Mouse (Mus musculus): ENCODE measurements around the gene Hip1. TPM values are rescaled to one million over a fixed set of nuclear protein-coding genes. Genes with fewer than 3 reads are reported as not detected.

Hip1 gene
- total RNA-seq (2021) = 10 to 100 TPM; 37.9 to 39.2 TPM

DNA sequence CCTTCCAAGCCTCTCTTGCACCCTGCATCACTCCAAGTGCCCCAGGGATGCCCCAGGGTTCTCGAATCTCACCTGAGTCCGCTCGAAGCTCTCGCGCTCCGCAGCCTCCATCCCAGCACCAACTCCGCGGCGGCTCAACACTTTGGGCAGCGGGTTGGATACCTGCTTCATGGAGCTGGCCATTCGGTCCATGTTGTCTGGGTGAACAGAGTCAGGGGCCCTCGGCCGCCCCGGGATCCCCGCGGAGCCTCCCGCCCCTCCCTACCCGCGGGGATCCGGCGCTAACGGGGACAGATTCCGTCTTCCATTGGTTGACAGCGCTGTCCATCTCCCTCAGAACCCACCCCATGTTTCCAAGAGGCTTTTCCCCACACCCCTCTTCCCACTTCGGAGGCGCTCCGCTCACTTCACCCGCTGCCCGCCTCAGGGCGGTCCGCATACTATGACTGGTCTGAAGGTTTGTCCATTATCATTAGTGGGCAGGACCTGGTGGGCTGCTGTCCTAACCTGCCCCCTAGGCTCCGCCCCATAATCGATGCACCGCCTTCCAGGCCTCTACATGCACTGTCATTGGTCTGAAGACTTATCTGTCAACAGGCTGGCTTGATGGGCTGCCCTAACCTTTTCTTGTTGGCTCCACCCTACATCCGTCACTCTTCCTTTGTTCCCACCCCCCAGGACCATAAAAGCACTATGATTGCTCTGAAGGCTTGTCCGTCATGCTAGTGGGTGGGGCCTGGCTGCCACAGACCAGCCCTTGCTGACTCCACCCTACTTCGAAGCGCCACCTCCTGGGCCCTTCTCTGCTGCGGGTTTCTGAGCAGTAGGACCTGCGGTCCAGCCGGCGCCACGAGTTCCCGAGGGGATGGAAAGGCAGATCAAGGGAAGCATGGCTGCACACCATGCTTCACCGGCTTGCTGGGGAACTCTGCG, at the start of gene Hip1:
Gene Hip1 (minus strand): TSS at position 256 of the 933 bp plus-strand sequence.
- peak; percentile 97 to 99 for DNase-seq (ENCODE audit: extremely low spot score in 1 of 2, low spot score in 1 of 2)

DNA sequence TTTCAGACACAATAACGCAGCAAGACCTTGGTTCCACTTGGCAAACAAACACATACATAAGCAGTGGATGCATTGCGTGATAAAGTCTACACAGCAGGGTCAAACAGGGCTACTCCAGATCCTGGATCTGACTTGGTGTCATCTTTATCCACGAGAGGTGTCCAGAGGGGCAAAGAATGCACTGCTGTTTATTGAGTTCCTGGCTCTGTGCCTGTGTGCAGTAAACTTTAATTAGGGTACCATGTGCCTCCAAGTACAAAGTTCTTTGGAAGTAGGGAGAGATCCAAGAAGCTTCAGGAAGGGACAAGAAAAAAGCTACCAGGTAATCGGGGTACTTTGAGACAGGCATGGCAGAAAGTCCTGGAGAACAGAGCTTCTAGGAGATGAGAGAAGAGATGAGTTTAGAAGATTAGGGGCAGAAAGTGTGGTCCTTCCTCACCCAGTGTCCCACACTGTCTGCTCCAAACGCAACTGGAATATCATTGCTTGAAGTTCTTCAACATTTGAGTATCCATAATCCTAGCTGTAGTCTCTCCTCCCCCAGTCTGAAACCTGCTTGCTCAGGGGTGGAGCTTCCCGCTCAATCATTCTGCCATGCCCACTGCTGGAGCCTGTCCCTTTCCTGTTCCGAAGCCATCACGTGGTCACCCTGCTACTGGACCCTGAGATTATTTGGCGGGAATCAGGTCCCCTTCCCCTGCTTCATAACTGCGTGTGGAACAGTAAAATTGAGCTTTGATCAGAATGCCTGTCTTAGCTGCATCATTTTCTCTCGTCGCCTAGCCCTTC, 45.3 kb upstream of the Hip1 start:
- no peak for DNase-seq (ENCODE audit: extremely low spot score in 1 of 2, low spot score in 1 of 2)

DNA sequence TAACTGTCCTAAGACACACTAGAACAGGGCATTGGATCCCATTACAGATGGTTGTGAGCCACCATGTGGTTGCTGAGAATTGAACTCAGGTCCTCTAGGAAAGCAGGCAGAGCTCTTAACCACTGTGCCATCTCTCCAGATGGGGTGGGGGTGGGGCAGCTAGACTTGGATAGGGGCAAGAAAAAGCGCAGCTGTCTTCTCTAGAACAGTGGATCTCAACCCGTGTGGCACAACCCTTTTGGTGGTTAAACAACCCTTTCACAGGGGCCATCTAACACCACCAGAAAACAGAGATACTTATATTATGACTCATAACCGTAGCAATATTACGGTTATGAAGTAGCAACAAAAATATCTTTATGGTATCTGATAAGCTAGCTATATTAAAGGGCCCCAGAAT, 42.8 kb upstream of the Hip1 start:
- no peak for DNase-seq (ENCODE audit: extremely low spot score in 1 of 2, low spot score in 1 of 2)

DNA sequence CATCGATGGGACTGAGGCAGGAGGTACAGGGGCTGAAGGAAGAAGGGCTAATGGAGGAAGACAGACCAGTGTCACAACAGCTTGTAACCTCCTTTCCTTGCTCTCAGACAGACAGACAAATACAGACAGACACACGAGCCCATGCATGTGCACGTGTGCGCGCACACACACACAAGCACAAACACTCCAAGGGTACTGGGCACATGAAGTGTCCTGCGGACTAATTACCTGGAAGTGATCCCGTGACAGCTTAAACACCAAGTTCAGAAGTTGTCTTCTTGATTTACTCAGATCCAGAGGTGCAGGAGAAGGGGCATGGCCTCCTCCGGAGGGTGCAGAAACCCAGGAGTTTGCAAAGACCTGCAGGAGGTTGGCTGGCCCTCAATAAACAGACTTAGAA, 40.8 kb upstream of the Hip1 start:
- DNase-seq (ENCODE audit: extremely low spot score in 1 of 2, low spot score in 1 of 2) = no peak

DNA sequence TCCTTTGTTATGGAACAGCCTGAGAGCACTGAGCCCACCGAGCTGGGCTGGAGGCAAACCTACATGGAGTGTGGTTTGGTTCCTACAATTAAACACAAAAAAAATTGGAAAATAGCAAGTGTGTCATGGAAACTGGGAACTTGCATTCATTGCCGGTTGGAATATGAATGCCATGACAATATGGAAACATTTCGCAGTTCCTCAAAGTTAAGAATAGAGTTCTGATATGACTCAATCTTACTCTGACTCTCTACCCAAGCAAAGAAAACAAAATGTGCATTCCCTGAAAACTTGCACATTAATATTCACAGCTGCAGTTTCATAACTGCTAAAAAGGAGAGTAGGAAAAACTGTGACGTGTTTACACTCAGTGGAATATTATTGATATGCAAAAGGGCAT, 37.4 kb upstream of the Hip1 start:
- DNase-seq (ENCODE audit: extremely low spot score in 1 of 2, low spot score in 1 of 2) = no peak

DNA sequence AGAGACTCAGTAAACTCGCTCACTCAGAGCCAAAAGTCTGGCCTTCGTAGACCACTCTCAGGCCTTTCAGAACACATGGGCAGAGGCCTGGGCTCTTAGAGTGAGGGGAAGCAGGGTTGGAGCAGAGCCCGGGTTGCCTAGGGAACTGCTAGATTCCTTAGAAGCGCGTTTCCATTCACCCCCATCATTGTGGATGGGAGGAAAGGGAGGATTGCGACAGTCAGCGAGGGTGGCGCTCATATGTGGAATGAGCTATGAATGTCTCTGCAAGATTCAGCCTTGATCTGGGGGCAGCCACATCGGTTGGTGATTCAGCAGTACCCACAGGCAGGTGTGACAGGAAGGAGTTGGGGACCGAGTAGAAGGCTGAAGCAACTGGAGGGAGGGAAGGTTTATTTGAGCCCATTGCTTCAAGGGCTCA, 34.4 kb upstream of the Hip1 start:
- peak; percentile 20 to 29 for DNase-seq (ENCODE audit: extremely low spot score in 1 of 2, low spot score in 1 of 2)

DNA sequence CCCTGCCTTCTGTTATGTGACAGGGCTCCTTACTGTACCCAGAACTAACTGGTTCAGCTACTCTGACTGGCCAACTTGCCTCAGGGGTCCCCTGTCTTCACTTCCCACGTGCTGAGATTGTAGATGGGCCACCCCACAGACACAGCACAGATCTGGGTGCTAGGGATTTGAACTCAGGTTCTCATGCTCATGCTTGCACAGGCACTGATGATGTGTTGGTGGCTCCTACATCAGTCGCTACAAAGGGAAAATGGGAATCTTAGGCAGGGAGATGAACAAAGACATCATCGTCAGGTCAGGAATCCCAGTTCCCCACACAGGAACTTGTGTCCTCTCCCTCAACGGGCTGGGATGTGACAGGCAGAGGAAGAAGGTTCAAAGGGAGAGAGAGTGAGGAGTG, 31.1 kb upstream of the Hip1 start:
- no peak for DNase-seq (ENCODE audit: extremely low spot score in 1 of 2, low spot score in 1 of 2)

DNA sequence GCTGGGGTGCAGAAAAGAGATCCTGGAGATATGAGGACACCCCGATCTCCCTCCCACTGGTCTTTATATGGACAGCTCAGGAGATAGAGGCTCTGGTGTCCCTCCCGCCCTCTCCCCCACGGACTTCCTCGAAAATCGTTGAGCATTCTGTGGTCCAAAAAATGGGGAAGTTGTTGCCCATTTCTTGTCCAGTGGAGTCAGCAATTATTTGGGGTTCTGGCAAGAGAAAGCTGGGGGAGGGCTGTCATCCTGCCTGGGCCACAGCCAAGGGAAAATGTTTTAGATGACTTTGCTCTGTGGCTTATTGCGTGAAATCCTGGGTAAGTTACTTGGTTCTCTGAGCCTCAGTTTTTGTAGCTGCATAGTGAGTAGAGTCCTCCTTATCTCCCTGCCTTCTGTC, 28.1 kb upstream of the Hip1 start, which contains the start of gene Ccl24:
Gene Ccl24 (minus strand): TSS at position 44 of the 400 bp plus-strand sequence.
- DNase-seq (ENCODE audit: extremely low spot score in 1 of 2, low spot score in 1 of 2) = no peak

DNA sequence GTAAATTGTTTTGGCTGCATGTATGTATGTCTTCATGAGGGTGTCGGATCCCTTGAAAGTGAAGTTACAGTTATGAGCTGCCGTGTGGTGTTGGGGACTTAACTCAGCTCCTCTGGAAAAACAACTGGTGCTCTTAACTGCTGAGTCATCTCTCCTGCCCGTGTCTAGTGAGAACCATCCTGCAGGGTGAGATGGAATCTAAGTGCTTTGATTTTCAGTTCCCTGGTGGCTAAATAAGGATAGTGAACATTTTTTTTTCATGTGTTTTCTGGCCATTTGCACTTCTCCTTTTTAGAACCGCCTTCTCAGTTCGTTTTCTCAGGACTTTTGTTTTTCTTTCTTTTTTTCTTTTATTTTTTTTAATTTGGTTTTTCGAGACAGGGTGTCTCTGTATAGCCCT, 23.8 kb upstream of the Hip1 start:
- DNase-seq (ENCODE audit: extremely low spot score in 1 of 2, low spot score in 1 of 2) = no peak

DNA sequence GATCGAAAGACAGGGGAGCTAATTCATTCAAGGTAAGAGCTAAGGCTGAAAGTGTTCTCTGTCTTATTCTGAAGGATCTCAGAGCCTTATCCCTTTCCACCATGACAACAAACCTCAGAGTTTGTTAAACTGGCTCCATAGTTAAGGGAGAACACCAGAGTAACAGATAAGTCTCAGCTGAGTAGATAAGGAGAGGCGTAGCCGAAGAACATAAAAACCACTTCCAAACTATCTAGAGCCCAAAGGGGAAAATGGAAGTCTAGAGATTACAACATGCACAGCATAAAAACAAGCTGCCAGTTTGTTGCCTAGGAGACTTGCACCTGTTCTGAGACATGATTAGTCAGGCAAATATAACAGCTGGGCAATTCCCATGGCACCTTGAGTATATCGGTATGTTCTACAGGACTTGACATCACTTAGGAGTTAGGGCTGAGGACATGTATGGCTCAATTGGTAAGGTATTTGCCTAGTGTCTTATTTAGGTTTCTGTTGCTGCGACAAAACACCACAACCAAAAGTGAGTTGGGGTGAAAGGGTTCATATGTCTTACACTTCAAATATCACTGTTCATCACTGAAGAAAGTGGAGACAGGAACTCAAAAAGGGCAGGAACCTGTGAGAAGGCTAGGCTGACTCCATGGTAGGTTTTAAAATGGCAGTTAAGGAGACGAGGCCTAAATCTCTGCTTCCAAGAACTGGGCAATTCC, 22.8 kb upstream of the Hip1 start:
- no peak for DNase-seq (ENCODE audit: extremely low spot score in 1 of 2, low spot score in 1 of 2)

DNA sequence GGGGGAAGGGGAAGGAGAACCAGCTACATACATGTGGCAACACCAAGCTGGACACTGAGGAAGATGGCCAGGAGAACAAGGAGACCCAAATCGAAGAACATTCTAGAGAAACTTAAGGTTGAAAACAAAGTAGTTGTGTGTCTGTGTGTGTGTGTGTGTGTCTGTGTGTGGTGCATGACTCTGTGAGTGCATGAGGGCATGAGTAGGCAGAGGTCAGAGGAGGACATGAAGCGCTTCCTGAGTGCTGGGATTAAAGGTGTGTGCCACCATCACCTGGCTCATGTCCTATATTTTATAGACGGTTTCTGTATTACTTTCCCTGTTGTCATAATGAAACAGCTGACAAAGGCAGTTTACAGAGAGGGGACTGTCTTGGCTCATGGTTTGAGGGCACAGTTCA, 18.5 kb upstream of the Hip1 start, which contains the start of gene Ccl26:
Gene Ccl26 (minus strand): TSS at position 101 of the 400 bp plus-strand sequence.
- no peak for DNase-seq (ENCODE audit: extremely low spot score in 1 of 2, low spot score in 1 of 2)

DNA sequence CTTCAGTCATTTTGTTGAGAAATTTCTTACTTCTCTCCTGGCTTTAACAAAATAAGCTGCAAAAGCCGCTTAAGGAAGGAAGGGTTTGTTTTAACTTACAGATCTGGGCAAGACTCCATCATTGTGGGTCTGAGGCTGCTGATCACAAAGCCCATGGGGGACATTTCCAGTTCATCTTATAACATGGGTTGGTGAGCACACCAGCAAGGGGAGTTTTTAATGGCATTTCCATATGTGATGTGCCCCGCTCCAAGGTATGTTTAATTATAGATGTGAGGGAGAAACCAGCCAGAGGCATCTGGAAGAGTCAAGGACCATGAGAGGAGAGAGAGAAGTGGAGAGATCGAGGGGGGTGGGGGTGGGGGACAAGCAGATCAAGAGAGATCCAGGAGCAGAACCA, 12.8 kb upstream of the Hip1 start:
- no peak for DNase-seq (ENCODE audit: extremely low spot score in 1 of 2, low spot score in 1 of 2)

DNA sequence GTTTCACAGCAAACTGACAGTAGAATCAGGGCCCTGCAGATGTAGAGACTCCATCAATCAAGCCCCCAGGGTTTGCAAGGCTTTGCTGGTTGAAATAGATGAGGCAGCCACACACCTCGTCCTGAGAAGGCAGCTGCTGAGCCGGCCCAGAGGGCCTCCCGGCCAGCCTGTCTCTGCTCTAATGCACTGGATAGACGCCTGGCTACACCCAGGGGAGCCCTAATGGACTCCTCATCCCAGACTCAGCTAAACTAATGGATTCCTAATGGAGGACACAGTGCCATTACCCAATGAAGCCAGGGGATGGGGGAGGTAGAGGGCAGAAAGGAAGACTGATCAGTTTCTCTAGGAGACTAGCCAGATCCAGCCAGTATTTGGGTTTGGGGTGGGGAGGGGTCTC, 12.1 kb upstream of the Hip1 start:
- no peak for DNase-seq (ENCODE audit: extremely low spot score in 1 of 2, low spot score in 1 of 2)

DNA sequence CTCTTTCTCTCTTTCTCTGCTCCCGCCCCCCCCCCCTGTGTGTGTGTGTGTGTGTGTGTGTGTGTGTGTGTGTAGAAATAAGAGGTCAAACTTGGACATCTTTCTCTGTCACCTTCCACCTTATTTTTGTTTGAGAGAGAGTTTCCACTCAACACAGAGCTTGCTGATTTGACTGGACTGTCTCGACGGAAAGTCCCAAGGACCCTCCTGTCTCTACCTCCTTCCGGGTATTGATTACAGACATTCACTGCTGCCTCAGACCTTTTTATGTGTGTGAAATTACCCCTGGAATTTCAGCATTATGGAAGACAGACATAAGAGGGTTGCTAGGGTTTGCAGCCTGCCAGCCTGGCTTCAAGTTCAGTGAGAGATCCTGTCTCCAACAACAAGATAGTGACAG, 11.3 kb upstream of the Hip1 start:
- DNase-seq (ENCODE audit: extremely low spot score in 1 of 2, low spot score in 1 of 2) = no peak

DNA sequence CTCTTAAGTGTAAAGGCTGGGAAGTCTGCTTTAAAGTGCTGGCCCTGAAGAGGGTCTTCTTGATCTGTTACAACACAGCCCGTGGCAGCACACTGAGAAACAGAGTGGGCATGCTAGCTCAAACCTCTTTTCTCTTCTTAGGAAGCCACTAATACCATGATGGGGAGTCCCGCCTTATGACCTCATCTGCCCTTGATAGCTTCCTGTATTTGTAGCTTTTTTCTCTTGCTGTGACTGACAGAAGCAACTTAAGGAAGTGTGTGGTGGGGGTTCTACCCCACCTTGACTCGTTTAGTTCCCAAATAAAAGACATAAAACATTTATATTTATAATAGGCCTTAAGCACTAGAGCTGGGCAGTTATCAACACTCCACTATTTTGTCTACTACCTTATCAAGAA, 6.7 kb upstream of the Hip1 start:
- DNase-seq (ENCODE audit: extremely low spot score in 1 of 2, low spot score in 1 of 2) = no peak

DNA sequence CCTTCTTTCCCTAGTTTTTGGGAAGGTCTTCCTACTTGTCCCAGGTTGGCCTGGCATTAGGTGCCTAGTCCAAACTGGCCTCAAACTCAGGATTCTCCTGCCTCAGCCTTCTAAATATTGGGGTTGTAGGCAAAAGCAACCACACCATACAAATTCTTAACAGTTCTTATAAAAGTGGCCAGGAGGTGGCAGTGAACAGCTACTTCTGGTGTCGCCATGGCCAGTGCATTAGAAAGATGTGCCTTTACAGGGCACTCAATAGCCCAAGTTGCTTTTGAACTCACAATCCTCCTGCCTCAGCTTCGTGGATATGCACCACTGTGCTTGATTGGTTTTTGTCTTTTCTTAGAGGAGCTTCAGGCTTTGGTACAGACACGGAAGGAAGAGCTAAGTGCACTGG, 6.0 kb upstream of the Hip1 start:
- DNase-seq (ENCODE audit: extremely low spot score in 1 of 2, low spot score in 1 of 2) = peak in 1 of 2 experiments; percentile 11

DNA sequence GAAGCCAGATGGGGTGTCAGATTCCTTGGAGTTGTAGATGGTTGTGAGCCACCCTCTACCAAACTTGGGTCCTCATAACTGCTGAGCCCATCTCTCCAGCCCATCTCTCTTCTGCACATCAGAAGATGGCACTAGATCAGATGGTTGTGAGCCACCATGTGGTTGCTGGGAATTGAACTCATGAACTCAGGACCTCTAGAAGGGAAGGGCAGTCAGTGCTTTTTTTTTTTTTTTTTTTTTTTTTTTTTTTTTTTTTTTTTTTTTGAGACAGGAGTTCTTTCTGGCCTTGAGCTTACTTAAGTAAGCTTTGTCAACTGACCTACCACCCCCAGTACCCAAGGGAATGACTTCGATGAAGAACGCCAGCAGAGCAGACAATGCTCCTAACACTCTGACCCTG, 3.1 kb upstream of the Hip1 start:
- no peak for DNase-seq (ENCODE audit: extremely low spot score in 1 of 2, low spot score in 1 of 2)

DNA sequence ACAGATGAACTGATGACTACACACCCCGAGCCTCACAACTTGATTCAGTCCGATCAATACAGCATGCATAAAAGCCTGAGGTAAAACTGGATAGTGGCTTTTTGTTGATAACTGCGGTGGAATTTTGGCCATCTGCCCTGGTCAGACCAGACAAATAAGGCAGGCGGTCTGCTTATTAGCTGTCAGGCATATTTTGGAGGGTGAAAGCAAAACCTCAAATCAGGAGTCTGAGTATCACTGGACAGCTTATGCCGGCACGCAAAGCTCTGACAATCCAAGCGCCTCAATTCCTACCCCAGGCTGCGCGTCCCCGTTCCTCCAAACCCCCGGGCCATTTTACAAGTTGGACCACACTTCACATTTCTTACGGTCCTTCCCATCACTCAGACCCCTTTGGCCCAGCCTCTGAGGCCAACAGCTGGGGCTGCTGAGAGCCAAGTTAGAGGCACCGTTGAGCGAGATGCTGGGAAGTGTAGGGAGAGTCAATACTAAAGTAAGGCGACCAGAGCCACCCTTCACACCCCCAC, 825 bp downstream of the Hip1 start:
- DNase-seq (ENCODE audit: extremely low spot score in 1 of 2, low spot score in 1 of 2) = no peak

DNA sequence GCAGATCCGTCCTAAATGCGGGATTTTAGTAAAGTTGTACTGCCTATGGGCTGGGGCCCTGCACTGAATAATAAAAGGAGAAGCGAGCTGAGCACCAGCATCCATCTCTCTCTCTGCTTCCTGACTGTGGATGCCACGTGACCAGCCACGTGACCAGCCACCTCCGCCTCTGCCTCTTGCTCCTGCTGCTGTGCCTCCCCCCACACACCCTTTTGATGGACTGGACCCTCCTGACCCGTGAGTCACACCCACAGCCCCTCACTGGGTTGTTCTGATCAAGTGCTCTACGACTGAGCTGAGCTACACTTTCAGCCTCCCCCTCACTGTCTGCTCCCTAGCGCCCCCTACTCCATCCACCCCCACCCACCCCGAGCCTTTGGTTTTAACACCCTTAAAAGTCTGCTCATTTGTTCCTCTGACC, 7.1 kb downstream of the Hip1 start:
- DNase-seq (ENCODE audit: extremely low spot score in 1 of 2, low spot score in 1 of 2) = no peak

DNA sequence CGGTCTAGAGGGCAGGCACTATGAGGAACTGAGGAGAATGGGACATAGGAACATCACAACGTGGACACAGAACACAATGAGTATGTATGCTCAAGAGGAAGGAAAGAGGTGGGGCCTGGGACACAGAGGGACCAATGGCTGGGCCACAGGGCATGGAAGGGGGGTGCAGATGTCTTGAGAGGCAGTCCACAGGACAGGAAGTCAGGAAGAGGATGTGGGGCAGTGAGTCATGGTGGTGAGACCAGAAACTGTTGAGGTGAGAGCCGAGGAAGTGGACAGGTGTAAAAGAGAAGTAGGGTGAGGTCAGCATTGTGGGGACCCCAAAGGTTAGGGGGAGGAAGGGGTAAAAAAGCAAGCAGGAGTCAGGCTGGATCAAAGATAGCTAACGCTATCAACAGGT, 7.6 kb downstream of the Hip1 start:
- DNase-seq (ENCODE audit: extremely low spot score in 1 of 2, low spot score in 1 of 2) = no peak

DNA sequence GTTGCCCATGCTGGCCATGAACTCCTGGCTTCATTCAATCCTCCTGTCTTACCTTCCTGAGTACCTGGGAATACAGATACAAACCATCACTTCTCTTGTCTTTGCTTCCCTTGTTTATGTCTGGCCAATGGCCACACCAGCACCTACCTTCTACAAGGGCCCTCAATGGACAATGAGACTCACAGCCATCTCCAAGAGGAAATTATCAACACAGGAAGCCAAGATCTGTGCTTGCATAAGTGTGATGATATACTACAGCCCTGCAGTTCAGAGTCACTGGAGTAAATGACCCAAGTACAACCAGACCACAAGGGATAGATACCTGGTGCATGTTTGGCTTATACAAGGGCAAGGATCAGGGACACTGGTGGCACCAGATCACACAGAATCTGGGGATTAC, 9.1 kb downstream of the Hip1 start:
- DNase-seq (ENCODE audit: extremely low spot score in 1 of 2, low spot score in 1 of 2) = no peak
